In genomic region chr1:186263955-186264354, GRCm38 (mm10) we compare ENCODE assay signal across 11 mouse cellular contexts.
A peak's percentile ranks its signal among the peaks of the same experiment; 100 is the strongest.
DNase-seq lines count a peak whose midpoint lies in the region; ATAC-seq and TF ChIP-seq lines count a peak whose summit lies in the region.
"Had no signal": no experiment of that assay in that cellular context is flagged by ENCODE, and none has a peak within 500 bp of the region (broad histone marks: within the 10 kb centered on the region; RNA-seq: fewer than 3 reads in every experiment).

No protein-coding gene starts in this region.

- no peak for TF ChIP-seq POLR2A in liver, adult 2 months (IDR thresholded peaks at IDR 0.05; ENCODE audit: extremely low read depth, insufficient read depth, low read length)

- DNase-seq in liver, adult 2 months (ENCODE audit: extremely low read depth, low read depth, low spot score), result peak; percentile 43
- DNase-seq in liver, postnatal 0 days, result no peak
- DNase-seq in fibroblast of lung, adult 2 months (ENCODE audit: low read depth), result peak; percentile 57
- peak; percentile 51 to 67 for DNase-seq in heart, adult 9 months (ENCODE audit: low spot score in 2 of 2)
- no peak for DNase-seq in right cerebral cortex, postnatal 14 days
- no peak for DNase-seq in layer of hippocampus, adult 2 months (ENCODE audit: low spot score in 2 of 2)
- DNase-seq: thymus, adult 2 months had no signal

- no peaks in the 10 kb centered on the region for H3K79me2 ChIP-seq in liver, adult 2 months (ENCODE audit: control insufficient read depth, insufficient read depth, low read length)

- H3K27ac ChIP-seq in liver, adult 2 months (replicated peaks; ENCODE audit: insufficient read depth, low read depth, low read length), result no peak overlapping the region
- no peak overlapping the region for H3K27ac ChIP-seq in liver, postnatal 0 days (ENCODE audit: low read depth)
- H3K27ac ChIP-seq in limb, embryonic 15.5 days, result peak overlapping the region; percentile 59
- no peak overlapping the region for H3K27ac ChIP-seq in layer of hippocampus, adult 2 months

- peaks cover 6% of the 10 kb centered on the region; the same call in 1 of the 2 replicates for H3K4me1 ChIP-seq in liver, adult 2 months (ENCODE audit: control insufficient read depth, insufficient read depth, low read length)
- H3K4me1 ChIP-seq in liver, postnatal 0 days (ENCODE audit: insufficient read depth), result peaks cover 5% of the 10 kb centered on the region
- H3K4me1 ChIP-seq in limb, embryonic 15.5 days, result peaks cover 11% of the 10 kb centered on the region

- no peaks in the 10 kb centered on the region for H3K36me3 ChIP-seq in liver, adult 2 months (ENCODE audit: control insufficient read depth, insufficient read depth, low read length)
- no peaks in the 10 kb centered on the region for H3K36me3 ChIP-seq in liver, postnatal 0 days (replicated peaks; ENCODE audit: insufficient read depth, low read length)
- no peaks in the 10 kb centered on the region for H3K36me3 ChIP-seq in limb, embryonic 15.5 days
- H3K36me3 ChIP-seq: embryonic facial prominence, embryonic 12.5 days had no signal

- peaks cover 4% of the 10 kb centered on the region; the same call in 1 of the 2 replicates for H3K9me3 ChIP-seq in liver, postnatal 0 days (ENCODE audit: low read length)
- no peaks in the 10 kb centered on the region for H3K9me3 ChIP-seq in limb, embryonic 15.5 days

- H3K4me3 ChIP-seq in liver, adult 2 months (ENCODE audit: insufficient read depth, low read depth, low read length), result no peak overlapping the region
- H3K4me3 ChIP-seq in liver, postnatal 0 days (ENCODE audit: low read depth, low read length), result no peak overlapping the region
- no peak overlapping the region for H3K4me3 ChIP-seq in limb, embryonic 15.5 days
- no peak overlapping the region for H3K4me3 ChIP-seq in layer of hippocampus, adult 2 months
- H3K4me3 ChIP-seq: embryonic facial prominence, embryonic 12.5 days had no signal

- no peak for TF ChIP-seq CTCF in liver, adult 2 months (IDR thresholded peaks at IDR 0.05; ENCODE audit: low read depth, low read length)
- no peak for TF ChIP-seq CTCF in liver, postnatal 0 days (IDR thresholded peaks at IDR 0.05; ENCODE audit: low read depth)
- no peak for TF ChIP-seq CTCF in layer of hippocampus, adult 2 months (conservative IDR thresholded peaks at IDR 0.05)

- H3K27me3 ChIP-seq in liver, adult 2 months (ENCODE audit: control insufficient read depth, insufficient read depth, low read length), result no peaks in the 10 kb centered on the region
- no peaks in the 10 kb centered on the region for H3K27me3 ChIP-seq in liver, postnatal 0 days (ENCODE audit: insufficient read depth, low read length)
- no peaks in the 10 kb centered on the region for H3K27me3 ChIP-seq in limb, embryonic 15.5 days
- H3K27me3 ChIP-seq: embryonic facial prominence, embryonic 12.5 days had no signal

- TF ChIP-seq EP300 in liver, postnatal 0 days (IDR thresholded peaks at IDR 0.05; ENCODE audit: low read depth), result no peak

- no peak overlapping the region for H3K9ac ChIP-seq in liver, adult 2 months (ENCODE audit: low read depth, low read length)
- no peak overlapping the region for H3K9ac ChIP-seq in liver, postnatal 0 days (replicated peaks)
- H3K9ac ChIP-seq in limb, embryonic 15.5 days, result no peak overlapping the region
- H3K9ac ChIP-seq: embryonic facial prominence, embryonic 12.5 days had no signal

- H3K4me2 ChIP-seq in liver, postnatal 0 days (ENCODE audit: low read depth, low read length), result no peak overlapping the region
- H3K4me2 ChIP-seq in limb, embryonic 15.5 days, result no peak overlapping the region
- H3K4me2 ChIP-seq: embryonic facial prominence, embryonic 12.5 days; liver, embryonic 11.5 days had no signal

- ATAC-seq in liver, postnatal 0 days, result no peak
- no peak for ATAC-seq in limb, embryonic 15.5 days (ENCODE audit: insufficient number of reproducible peaks, low FRiP score, low TSS enrichment, low read depth)
- ATAC-seq: forebrain, embryonic 16.5 days had no signal

- WGBS in liver, adult 2 months, result 40% methylated on average over 7 of the region's 7 CpGs
- WGBS in liver, postnatal 0 days (ENCODE audit: insufficient replicate concordance), result 52% methylated on average over 7 of the region's 7 CpGs
- WGBS in limb, embryonic 15.5 days, result 36% methylated on average over 7 of the region's 7 CpGs

Comparison
In these comparisons a context has a peak if more than half of its experiments do, and no peak if none do; other contexts are left out.
1. DNase-seq: peak in liver, adult 2 months (single experiment), fibroblast of lung, adult 2 months (single experiment) and heart, adult 9 months (2 of 2); none in liver, postnatal 0 days (single experiment), right cerebral cortex, postnatal 14 days (single experiment) and layer of hippocampus, adult 2 months (0 of 2).